Mouse (Mus musculus) olfactory bulb, adult 2 months (tissue): ENCODE data around the gene Atr. TPM values are rescaled to one million over a fixed set of nuclear protein-coding genes. Genes with fewer than 3 reads are reported as not detected.
"Not testable (repeated sequence)": the region's sequence is repeated elsewhere in the genome, so short reads cannot be mapped to it uniquely, and the experiment has no call there.

Experiments
- H3K27ac ChIP-seq: fragments of 200-500 bp; 2 replicates; pipeline ENCODE4 v1.5.1; 2012; ENCODE audit warnings: low read depth, low read length; ENCODE audit not compliant: insufficient read depth
- H3K4me1 ChIP-seq: fragments of 200-500 bp; 2 replicates; pipeline ENCODE4 v1.6.1; 2012; ENCODE audit warnings: low read length; ENCODE audit not compliant: control insufficient read depth, insufficient read depth
- H3K4me3 ChIP-seq: fragments of 200-500 bp; 2 replicates; pipeline ENCODE4 v1.5.1; 2012; ENCODE audit warnings: mild to moderate bottlenecking, low read depth, low read length, moderate library complexity; ENCODE audit not compliant: insufficient read depth
- CTCF ChIP-seq: fragments of 200-500 bp; IDR thresholded peaks from 2 replicates; pipeline ENCODE4 v1.5.1; 2012; ENCODE audit warnings: low read depth, mild to moderate bottlenecking, low read length, moderate library complexity; ENCODE audit not compliant: insufficient read depth
- POLR2A ChIP-seq: fragments of 200-500 bp; IDR thresholded peaks from 2 replicates; pipeline ENCODE4 v1.6.1; 2012; ENCODE audit warnings: mild to moderate bottlenecking, low read depth, low read length, moderate library complexity; ENCODE audit not compliant: insufficient read depth
- WGBS: fragments of 180-500 bp; shearing (Covaris S2); methylation state at CpG from one replicate; pipeline ENCODE4 v1.1.7; 2018; 5-methylcytosine and 5-hydroxymethylcytosine counted together
- polyA plus RNA-seq: library from polyadenylated mRNA; stranded (reverse); fragments of >200 nt; gene quantifications from 2 replicates; pipeline ENCODE4 v1.2.4, GENCODE M21; 2012; ENCODE audit warnings: low replicate concordance; ENCODE audit not compliant: missing spikeins, insufficient read depth, insufficient read length

Gene Atr
- polyA plus RNA-seq, 1 experiment: not detected

DNA sequence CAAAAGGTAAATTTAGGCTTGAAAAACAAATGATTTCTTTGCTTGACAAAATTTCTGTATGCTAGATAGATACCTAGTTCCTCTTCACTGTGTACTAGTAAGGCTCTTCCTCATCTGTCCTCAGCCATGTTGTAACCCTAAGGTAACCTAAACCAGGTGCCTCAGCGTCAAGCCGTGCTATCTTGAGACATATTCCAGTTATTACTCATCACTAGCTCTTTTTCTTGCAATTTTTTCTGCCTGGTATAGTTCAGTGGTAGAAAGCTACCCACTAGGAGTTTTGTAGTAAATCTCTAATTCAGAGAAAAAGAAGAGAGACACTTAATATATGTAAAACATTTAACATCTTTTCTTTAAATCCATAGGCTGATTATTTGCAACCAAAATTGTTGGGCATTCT is 25.4 kb downstream of the Atr start:
- no peak for TF ChIP-seq CTCF
- TF ChIP-seq POLR2A: no peak
- no peak overlapping the region for H3K4me3 ChIP-seq
- 94% methylated on average over 2 of the region's 2 CpGs for WGBS
- H3K27ac ChIP-seq: no peak overlapping the region
- H3K4me1 ChIP-seq: no peaks in the 10 kb centered on the region

DNA sequence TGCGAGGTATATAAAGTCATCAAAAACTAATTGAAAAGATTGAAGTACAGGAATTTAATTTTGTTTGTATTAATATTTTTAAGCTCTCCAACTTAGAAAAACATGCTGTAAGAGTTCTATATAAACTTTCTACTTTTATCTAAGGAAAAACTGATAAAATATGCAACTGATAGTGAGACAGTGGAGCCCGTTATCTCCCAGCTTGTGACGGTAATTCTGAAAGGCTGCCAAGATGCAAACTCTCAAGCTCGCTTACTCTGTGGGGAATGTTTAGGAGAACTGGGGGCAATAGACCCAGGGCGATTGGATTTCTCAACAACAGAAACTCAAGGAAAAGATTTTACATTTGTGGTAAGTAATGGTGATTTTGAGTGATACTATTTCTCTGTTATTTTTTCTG is 40.0 kb downstream of the Atr start:
- Histone ChIP-seq H3K4me3 (no peak overlapping the region), H3K27ac (no peak overlapping the region), H3K4me1 (no peaks in the 10 kb centered on the region)
- WGBS: 76% methylated on average over 5 of the region's 5 CpGs
- TF ChIP-seq POLR2A (no peak), CTCF (no peak)

DNA sequence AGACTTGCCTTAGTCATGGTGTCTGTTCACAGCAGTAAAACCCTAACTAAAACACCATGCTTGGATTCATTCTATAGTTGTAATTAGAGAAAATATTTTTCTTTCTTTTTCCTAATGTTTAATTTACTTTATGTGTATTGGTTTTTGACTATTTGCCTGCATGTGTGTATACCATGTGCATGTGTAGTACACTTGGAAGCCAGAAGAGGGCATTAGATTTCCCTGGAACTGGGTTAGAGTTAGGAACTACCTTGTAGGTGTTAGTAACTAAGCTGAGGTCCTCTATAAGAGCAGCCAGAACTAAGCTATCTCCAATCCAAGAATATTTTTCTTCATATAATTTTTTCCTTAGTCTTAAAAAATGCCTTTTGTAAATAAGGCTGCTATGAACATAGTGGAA is 75.5 kb downstream of the Atr start:
- no peak overlapping the region for H3K4me3 ChIP-seq
- H3K27ac ChIP-seq: no peak overlapping the region
- no peak for TF ChIP-seq POLR2A
- no peak for TF ChIP-seq CTCF
- H3K4me1 ChIP-seq: no peaks in the 10 kb centered on the region

DNA sequence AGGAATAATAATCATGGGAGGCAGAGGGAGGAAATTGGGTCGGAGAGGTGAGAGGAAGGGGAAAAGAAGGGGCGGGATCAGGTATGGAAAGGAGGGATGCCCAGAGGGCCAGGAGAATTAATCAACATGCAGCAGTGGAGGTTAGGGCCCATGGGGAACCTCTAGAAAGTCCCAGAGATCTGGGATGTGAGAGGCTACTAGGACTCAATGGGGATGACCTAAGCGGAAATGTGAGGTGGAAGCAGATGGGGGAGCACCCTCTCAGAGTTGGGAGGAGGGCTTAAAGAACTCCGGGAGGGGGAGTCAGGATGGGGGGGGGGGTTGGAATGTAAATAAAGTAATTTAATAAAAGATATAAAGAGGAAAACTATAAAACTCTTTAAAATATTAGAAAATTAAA is 96.3 kb downstream of the Atr start:
- no peak overlapping the region for H3K4me3 ChIP-seq
- TF ChIP-seq POLR2A: no peak
- no peak for TF ChIP-seq CTCF
- 73% methylated on average over 4 of the region's 4 CpGs for WGBS
- peaks cover 6% of the 10 kb centered on the region; the same call in 1 of the 2 replicates for H3K4me1 ChIP-seq
- H3K27ac ChIP-seq: no peak overlapping the region

DNA sequence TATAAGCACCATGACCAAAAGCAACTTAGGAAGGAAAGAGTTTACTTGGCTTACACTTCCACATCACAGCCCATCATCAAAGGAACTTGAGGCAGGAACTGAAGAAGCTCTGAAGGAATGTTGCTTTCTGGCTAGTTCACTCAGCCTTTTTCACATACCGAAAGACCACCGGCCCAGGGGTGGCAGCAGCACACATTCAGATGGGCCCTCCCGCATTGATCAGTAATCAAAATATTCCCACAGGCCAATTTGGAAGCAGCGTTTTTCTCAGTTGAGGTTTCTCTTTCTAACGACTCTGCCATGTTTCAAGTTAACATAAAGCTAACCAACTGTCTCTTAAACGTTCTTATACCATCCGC is 96.8 kb downstream of the Atr start:
- 1% methylated on average over 7 of the region's 7 CpGs for WGBS

DNA sequence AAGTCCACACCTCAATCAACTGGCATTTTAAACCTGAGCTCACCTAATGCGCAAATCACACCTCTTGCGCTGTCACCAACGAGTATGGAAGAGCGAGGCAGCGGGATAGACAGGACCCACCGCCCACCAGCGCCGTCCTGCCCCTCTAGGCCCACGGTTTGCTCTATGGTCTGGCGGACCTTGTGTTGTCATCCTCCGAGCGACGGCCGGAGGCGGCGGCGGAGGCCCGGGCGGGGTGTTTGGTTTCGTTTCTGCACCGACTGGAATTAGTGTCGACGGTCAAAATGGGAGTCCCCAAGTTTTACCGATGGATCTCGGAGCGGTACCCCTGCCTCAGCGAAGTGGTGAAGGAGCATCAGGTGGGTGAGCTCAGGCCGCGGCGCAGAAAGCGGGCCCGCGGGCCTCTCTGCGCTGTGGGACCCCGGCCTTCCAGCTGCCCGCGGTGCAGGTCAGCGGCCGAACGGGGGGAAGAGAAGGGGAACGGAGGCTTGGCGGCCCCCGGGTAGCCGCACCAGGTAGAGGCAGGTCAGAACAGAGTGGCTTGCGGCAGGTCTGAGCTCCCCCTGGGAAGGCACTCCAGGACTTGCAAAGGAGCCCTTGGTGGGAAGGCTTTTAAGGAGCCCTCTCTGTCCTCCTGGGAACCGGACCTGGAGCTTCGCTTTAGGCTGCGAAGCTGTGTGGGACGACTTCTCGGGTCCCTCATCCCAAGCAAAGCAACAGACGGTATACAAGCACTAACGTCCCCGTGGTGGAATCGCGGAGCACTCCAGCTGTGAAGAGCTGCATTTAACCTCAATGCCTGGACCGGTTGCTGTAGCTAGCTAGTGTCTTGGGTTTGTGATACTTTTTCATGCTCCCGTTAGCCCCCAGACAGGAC is 97.4 kb downstream of the Atr start, which contains the start of gene Xrn1:
TSS of gene Xrn1 (plus strand) at position 176 of the 877 bp plus-strand sequence.
- H3K4me1 ChIP-seq: peaks cover 6% of the 10 kb centered on the region; the same call in 1 of the 2 replicates
- peak within 1 kb of the TSS; percentile 76 for H3K4me3 ChIP-seq
- H3K27ac ChIP-seq: peak within 1 kb of the TSS; percentile 46
- TF ChIP-seq POLR2A (peak; percentile 45; the same call in 1 of the 2 replicates), CTCF (no peak)
- WGBS: under 1% methylated on average over 57 of the region's 57 CpGs

More for the DNA sequence above, 96.8 kb downstream of the Atr start:
- H3K27ac ChIP-seq: peak overlapping the region; percentile 46
- no peak for TF ChIP-seq POLR2A
- no peak for TF ChIP-seq CTCF
- peak overlapping the region; percentile 76 for H3K4me3 ChIP-seq
- peaks cover 6% of the 10 kb centered on the region; the same call in 1 of the 2 replicates for H3K4me1 ChIP-seq

DNA sequence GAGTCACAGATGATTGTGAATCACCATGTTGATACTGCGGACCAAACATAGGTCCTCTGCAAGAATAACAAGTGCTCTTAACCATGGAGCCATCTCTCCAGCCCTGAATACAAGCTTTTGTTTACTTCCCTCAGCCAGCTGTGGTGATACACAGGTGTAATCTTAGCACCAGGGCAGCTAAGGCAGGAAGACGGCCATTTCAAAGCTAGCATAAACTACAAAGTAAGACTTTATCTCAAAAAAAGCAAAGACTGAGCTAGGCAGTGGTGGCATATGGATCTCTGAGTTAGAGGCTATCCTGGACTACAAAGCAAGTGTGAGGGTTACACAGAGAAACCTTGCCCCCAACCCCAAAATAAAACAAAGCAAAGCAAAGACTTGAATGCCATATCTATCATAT is 100.2 kb downstream of the Atr start:
- WGBS: 90% methylated on average over 2 of the region's 2 CpGs

DNA sequence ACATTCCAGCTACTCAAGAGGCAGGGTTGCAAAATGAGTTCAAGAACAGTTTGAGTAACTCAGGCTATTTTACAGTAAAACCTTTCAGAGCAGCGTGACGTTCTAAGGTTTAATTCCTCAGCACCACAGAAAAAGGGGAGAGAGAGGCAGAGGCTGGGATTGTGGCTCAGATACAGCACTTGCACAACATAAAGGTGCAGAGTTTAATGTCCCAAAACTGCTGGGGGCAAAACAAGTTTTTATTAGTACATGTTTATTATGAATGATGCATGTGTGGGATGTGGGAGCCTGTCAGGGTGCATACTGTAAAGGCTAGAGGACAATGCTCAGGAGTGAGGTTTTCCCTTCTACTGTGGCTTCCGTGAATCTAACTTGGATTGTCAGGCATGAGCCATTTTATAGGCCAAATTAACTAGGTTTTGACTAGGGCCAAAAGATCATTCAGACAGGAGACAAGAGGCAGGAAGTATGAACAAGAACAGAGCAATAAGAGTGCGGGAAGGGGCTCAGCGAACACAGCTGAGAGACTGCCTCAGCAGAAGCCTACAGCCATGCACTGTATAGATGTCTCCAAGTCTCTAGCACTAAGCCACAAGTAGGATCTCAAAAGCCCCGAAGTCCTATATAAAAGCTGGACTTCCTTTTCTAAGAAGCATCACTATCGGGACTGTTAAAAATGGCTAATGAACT is 100.8 kb downstream of the Atr start:
- Histone ChIP-seq H3K4me1 (peaks cover 6% of the 10 kb centered on the region; the same call in 1 of the 2 replicates), H3K27ac (no peak overlapping the region), H3K4me3 (no peak overlapping the region)
- TF ChIP-seq POLR2A (no peak), CTCF (no peak)
- WGBS: 91% methylated on average over 7 of the region's 7 CpGs

More for the DNA sequence above, 100.2 kb downstream of the Atr start:
- Histone ChIP-seq H3K4me1 (peaks cover 6% of the 10 kb centered on the region; the same call in 1 of the 2 replicates), H3K4me3 (no peak overlapping the region), H3K27ac (no peak overlapping the region)
- TF ChIP-seq POLR2A (no peak), CTCF (no peak)

DNA sequence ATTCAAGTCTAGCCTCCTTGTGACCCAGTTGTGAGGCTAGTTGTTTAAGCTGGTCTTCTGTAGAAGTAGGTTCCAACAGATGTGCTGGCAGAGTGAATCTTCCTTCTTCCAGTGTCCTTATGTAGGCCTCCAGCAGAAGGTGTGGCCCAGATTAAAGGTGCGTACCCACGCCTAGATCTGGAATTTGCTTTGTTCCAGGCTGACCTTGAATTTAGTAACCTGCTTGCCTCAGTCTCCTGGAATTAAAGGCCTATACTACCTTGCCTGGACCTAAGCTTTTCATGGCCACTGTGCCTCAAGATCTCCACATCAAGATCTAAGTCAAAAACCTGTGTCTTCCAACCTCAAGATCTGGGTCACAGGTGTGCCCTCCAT is 101.3 kb downstream of the Atr start:
- H3K4me1 ChIP-seq, H3K4me3 ChIP-seq, H3K27ac ChIP-seq: not testable (repeated sequence)
- 97% methylated on average over 2 of the region's 2 CpGs for WGBS
